18 mouse cellular contexts compared by ENCODE assay signal in the genomic region with DNA sequence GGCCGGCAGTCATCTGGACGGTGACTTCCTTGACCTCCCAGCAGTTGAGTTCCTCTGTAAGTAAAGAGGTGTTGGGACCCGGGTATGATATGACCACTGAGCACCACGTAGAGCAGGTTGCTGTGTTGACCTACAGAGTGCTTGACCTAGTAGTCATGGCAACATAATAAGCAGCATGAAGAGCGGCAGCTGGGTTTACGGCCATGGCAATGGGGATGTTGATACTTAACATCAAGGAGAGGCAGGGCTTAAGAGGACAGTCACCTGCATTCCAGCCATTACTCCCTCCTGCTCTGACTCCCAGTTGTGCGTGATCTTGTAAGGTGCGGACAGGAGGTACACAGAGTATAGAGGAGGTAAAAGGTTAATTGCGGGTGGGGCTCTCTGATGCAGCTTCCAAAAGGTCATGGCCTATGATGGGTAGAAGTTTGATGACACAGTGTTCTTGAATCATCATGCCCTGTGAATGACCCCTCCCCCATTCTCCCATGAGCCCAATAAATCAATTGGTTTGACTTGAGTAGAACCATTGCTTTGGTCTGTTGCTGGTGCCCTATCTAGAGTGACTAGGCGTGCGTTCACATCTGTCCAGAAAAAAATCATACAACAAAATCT. TPM values are rescaled to one million over a fixed set of nuclear protein-coding genes. Genes with fewer than 3 reads are reported as not detected.
A peak's percentile ranks its signal among the peaks of the same experiment; 100 is the strongest.
DNase-seq lines count a peak whose midpoint lies in the region; ATAC-seq and TF ChIP-seq lines count a peak whose summit lies in the region.
"Had no signal": no experiment of that assay in that cellular context is flagged by ENCODE, and none has a peak within 500 bp of the region (broad histone marks: within the 10 kb centered on the region; RNA-seq: fewer than 3 reads in every experiment).

No protein-coding gene starts in this region.

- no peaks in the 10 kb centered on the region for H3K27me3 ChIP-seq in liver, embryonic 16.5 days (ENCODE audit: control insufficient read depth, insufficient read depth, low read depth, low read length)
- no peaks in the 10 kb centered on the region for H3K27me3 ChIP-seq in lung, embryonic 14.5 days (ENCODE audit: insufficient read depth, low read length)
- H3K27me3 ChIP-seq in stomach, embryonic 15.5 days (replicated peaks): no peaks in the 10 kb centered on the region
- H3K27me3 ChIP-seq in hindbrain, embryonic 12.5 days: no peaks in the 10 kb centered on the region
- H3K27me3 ChIP-seq in midbrain, embryonic 13.5 days: no peaks in the 10 kb centered on the region
- H3K27me3 ChIP-seq: embryonic facial prominence, embryonic 12.5 days had no signal

- peak; percentile 34 to 58 for DNase-seq in adrenal gland, adult (ENCODE audit: inconsistent age in 2 of 2, low spot score in 1 of 2)
- no peak for DNase-seq in adrenal gland, adult 8-10 months
- no peak for DNase-seq in liver
- DNase-seq in lung, embryonic 14.5 days: peak; percentile 25
- DNase-seq: cerebellum, adult 11 months; cerebellum, postnatal 25 days; heart, postnatal 36 days; left cerebral cortex, postnatal 4 days; right cerebral cortex, postnatal 14 days; thymus, adult 2 months had no signal

- no peak overlapping the region for H3K4me2 ChIP-seq in liver, embryonic 16.5 days (ENCODE audit: low read depth, low read length)
- no peak overlapping the region for H3K4me2 ChIP-seq in lung, embryonic 14.5 days
- H3K4me2 ChIP-seq in stomach, embryonic 15.5 days: no peak overlapping the region
- H3K4me2 ChIP-seq in hindbrain, embryonic 12.5 days (replicated peaks): no peak overlapping the region
- no peak overlapping the region for H3K4me2 ChIP-seq in midbrain, embryonic 13.5 days (replicated peaks)
- H3K4me2 ChIP-seq: embryonic facial prominence, embryonic 12.5 days had no signal

- H3K27ac ChIP-seq in liver, embryonic 16.5 days (ENCODE audit: low read length): no peak overlapping the region
- no peak overlapping the region for H3K27ac ChIP-seq in lung, embryonic 14.5 days (ENCODE audit: low read depth)
- no peak overlapping the region for H3K27ac ChIP-seq in stomach, embryonic 15.5 days
- no peak overlapping the region for H3K27ac ChIP-seq in hindbrain, embryonic 12.5 days
- no peak overlapping the region for H3K27ac ChIP-seq in midbrain, embryonic 13.5 days
- H3K27ac ChIP-seq: embryonic facial prominence, embryonic 12.5 days; hindbrain, postnatal 0 days; kidney, postnatal 0 days had no signal

- no peaks in the 10 kb centered on the region for H3K4me1 ChIP-seq in liver, embryonic 16.5 days (ENCODE audit: control insufficient read depth, low read depth, low read length)
- H3K4me1 ChIP-seq in lung, embryonic 14.5 days (ENCODE audit: insufficient read depth): no peaks in the 10 kb centered on the region
- 0 out of 2 replicates have a peak, but pooled peaks cover 3% of the 10 kb centered on the region for H3K4me1 ChIP-seq in stomach, embryonic 15.5 days
- no peaks in the 10 kb centered on the region for H3K4me1 ChIP-seq in hindbrain, embryonic 12.5 days
- H3K4me1 ChIP-seq in midbrain, embryonic 13.5 days (replicated peaks): no peaks in the 10 kb centered on the region
- H3K4me1 ChIP-seq: embryonic facial prominence, embryonic 12.5 days had no signal

- H3K4me3 ChIP-seq in liver, embryonic 16.5 days (ENCODE audit: low read depth, low read length): no peak overlapping the region
- no peak overlapping the region for H3K4me3 ChIP-seq in lung, embryonic 14.5 days (ENCODE audit: low read depth, low read length)
- no peak overlapping the region for H3K4me3 ChIP-seq in stomach, embryonic 15.5 days (replicated peaks)
- no peak overlapping the region for H3K4me3 ChIP-seq in hindbrain, embryonic 12.5 days
- no peak overlapping the region for H3K4me3 ChIP-seq in midbrain, embryonic 13.5 days (replicated peaks)
- H3K4me3 ChIP-seq: embryonic facial prominence, embryonic 12.5 days had no signal

- no peak for TF ChIP-seq CTCF in lung, embryonic 14.5 days (IDR thresholded peaks at IDR 0.05; ENCODE audit: low read depth)

- no peak overlapping the region for H3K9ac ChIP-seq in liver, embryonic 16.5 days (ENCODE audit: low read depth, low read length)
- H3K9ac ChIP-seq in lung, embryonic 14.5 days: no peak overlapping the region
- H3K9ac ChIP-seq in stomach, embryonic 15.5 days: no peak overlapping the region
- no peak overlapping the region for H3K9ac ChIP-seq in hindbrain, embryonic 12.5 days
- H3K9ac ChIP-seq in midbrain, embryonic 13.5 days (replicated peaks): no peak overlapping the region
- H3K9ac ChIP-seq: embryonic facial prominence, embryonic 12.5 days had no signal

- 0 out of 2 replicates have a peak, but pooled peaks have one; percentile 16 for ATAC-seq in liver, embryonic 16.5 days (ENCODE audit: low read depth)
- peak; percentile 68; the same call in 1 of the 2 replicates for ATAC-seq in lung, embryonic 14.5 days (ENCODE audit: insufficient read depth)
- ATAC-seq in stomach, embryonic 15.5 days (ENCODE audit: insufficient read depth, low FRiP score, low read depth): peak; percentile 39; the same call in 1 of the 2 replicates
- no peak for ATAC-seq in hindbrain, embryonic 12.5 days (ENCODE audit: low FRiP score)
- ATAC-seq in midbrain, embryonic 13.5 days: no peak
- ATAC-seq: hindbrain, postnatal 0 days; midbrain, embryonic 16.5 days had no signal

- no peaks in the 10 kb centered on the region for H3K36me3 ChIP-seq in liver, embryonic 16.5 days (ENCODE audit: control insufficient read depth, insufficient read depth)
- no peaks in the 10 kb centered on the region for H3K36me3 ChIP-seq in lung, embryonic 14.5 days (ENCODE audit: insufficient read depth)
- no peaks in the 10 kb centered on the region for H3K36me3 ChIP-seq in stomach, embryonic 15.5 days
- no peaks in the 10 kb centered on the region for H3K36me3 ChIP-seq in hindbrain, embryonic 12.5 days
- no peaks in the 10 kb centered on the region for H3K36me3 ChIP-seq in midbrain, embryonic 13.5 days
- H3K36me3 ChIP-seq: embryonic facial prominence, embryonic 12.5 days had no signal

- no peaks in the 10 kb centered on the region for H3K9me3 ChIP-seq in liver, embryonic 16.5 days (replicated peaks; ENCODE audit: control insufficient read depth, low read length)
- no peaks in the 10 kb centered on the region for H3K9me3 ChIP-seq in lung, embryonic 14.5 days (ENCODE audit: low read depth, low read length)
- H3K9me3 ChIP-seq in stomach, embryonic 15.5 days: no peaks in the 10 kb centered on the region
- no peaks in the 10 kb centered on the region for H3K9me3 ChIP-seq in hindbrain, embryonic 12.5 days (replicated peaks)
- H3K9me3 ChIP-seq in midbrain, embryonic 13.5 days: no peaks in the 10 kb centered on the region
- H3K9me3 ChIP-seq: embryonic facial prominence, embryonic 12.5 days had no signal

- 54% methylated on average over 11 of the region's 11 CpGs for WGBS in liver, embryonic 16.5 days (ENCODE audit: insufficient replicate concordance)
- WGBS in lung, embryonic 14.5 days: 54% methylated on average over 11 of the region's 11 CpGs
- 65% methylated on average over 11 of the region's 11 CpGs for WGBS in stomach, embryonic 15.5 days
- WGBS in hindbrain, embryonic 12.5 days: 79% methylated on average over 11 of the region's 11 CpGs
- 86% methylated on average over 11 of the region's 11 CpGs for WGBS in midbrain, embryonic 13.5 days

RNA-seq across cellular contexts. Expression of a gene that starts 47.4 kb away (rescaled TPM):
- 100 to 1,000 TPM; 153 to 206 (median 181) TPM for total RNA-seq in adrenal gland, adult 8-10 months (2022)
- polyA plus RNA-seq in liver, embryonic 16.5 days (2015; fragmentation: Nextera tagmentation; extraction: Ambion mirVana): 17.9 and 20.1 TPM in 2 replicates
- 57.9 and 58.4 TPM in 2 replicates for polyA plus RNA-seq in lung, embryonic 14.5 days (2014; fragmentation: Nextera tagmentation; extraction: Ambion mirVana)
- 54.2 and 56.1 TPM in 2 replicates for polyA plus RNA-seq in stomach, embryonic 15.5 days (2015; fragmentation: Nextera tagmentation; extraction: Ambion mirVana)
- polyA plus RNA-seq in hindbrain, embryonic 12.5 days (2016; fragmentation: Nextera tagmentation; extraction: Ambion mirVana): 55.7 and 57.8 TPM in 2 replicates
- 62.4 and 64.5 TPM in 2 replicates for polyA plus RNA-seq in midbrain, embryonic 13.5 days (2015; fragmentation: Nextera tagmentation; extraction: Ambion mirVana)

Comparison
In these comparisons a context has a peak if more than half of its experiments do, and no peak if none do; other contexts are left out.
1. DNase-seq: peak in adrenal gland, adult (2 of 2) and lung, embryonic 14.5 days (single experiment); none in adrenal gland, adult 8-10 months (single experiment) and liver (single experiment).
2. ATAC-seq: peak in liver, embryonic 16.5 days (single experiment), lung, embryonic 14.5 days (single experiment) and stomach, embryonic 15.5 days (single experiment); none in hindbrain, embryonic 12.5 days (single experiment) and midbrain, embryonic 13.5 days (single experiment).